Mouse (Mus musculus) c-Kit-negative CD71-positive TER-119-positive erythroid progenitor cells, embryonic 14.5 days (primary cell): Measurements from ENCODE around the gene Rpl5.
A peak's percentile ranks its signal among the peaks of the same experiment; 100 is the strongest.
"Not testable (repeated sequence)": the region's sequence is repeated elsewhere in the genome, so short reads cannot be mapped to it uniquely, and the experiment has no call there.

ENCODE experiments used
- DNase-seq: peaks from one replicate; pipeline ENCODE4 v3.0.0-alpha.2; 2013; ENCODE audit warnings: low read depth, low spot score

Gene Rpl5

DNA sequence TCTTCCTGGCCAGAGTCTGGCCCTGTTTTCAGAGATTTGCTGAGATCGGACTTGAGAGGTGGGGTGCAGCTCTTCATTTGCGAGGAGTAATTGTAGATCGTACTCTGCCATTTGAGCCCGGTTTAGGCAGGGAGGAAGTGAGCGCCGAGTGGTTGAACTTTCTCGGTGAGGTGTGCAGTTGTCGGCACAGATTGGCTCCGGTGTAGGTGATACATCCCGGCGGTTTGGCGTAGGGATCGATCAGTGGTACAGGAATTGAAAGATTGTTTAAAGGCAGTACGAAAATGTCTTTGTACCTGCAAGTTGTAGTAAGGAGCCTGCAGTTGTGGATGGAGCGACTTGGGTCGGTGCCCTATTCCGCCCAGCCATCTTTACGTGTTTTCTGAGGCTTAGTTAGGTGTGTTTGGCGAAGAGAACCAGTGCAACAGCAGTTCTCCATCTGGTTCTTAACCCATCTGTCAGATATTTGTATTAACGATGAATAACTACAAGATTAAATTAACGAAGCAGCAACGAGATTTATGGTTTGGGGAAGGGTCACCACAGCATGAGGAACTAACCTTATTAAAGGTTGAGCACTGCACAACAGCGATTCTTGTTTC lies 813 bp downstream of the Rpl5 start:
- DNase-seq, result no peak

DNA sequence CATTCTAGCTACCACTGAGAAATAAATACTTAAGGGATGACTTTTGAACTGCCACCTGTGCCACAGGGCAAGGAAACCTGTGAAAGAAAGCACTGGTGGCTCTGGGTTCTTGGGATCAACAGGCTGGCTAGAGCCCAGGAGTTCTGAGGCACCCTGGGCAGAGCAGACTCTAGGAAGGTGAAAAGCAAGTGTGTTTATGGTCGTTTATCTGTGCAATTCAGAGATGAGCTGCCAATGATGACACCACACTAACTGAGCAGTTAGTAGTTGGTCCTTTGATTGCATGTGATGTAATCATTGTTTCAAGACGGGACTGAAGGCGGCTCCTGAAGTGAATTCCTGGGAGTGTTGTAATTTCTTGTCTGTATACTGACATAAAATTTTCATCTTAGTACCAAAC lies 4.0 kb downstream of the Rpl5 start:
- no peak for DNase-seq

DNA sequence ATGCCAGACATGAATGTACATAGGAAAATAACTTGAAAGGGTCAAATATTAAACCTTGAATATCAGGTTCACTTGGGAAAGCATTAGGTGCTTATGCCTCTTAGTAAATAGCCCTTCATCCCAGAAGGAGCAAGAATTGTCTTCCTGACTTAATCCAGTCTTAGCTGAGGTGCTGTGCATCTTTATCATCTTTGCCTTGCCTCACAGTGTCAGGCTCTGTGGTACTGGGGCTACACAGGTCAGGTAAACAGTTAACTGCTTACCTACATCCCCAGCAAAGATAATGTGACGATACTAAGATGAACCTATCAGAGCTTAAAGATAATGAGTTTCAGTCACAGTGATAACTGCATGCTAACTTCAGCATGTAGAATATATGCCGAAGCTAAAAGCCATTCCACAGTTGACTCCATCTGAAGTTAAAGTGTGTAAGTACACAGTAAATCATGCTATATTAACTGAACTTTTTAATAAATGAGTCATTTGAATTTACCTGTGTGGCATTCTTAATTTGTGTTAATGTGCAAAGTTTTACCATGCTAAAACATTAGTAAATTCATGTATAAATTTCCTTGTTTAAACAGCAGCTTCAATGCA lies 8.3 kb downstream of the Rpl5 start:
- DNase-seq, result no peak

DNA sequence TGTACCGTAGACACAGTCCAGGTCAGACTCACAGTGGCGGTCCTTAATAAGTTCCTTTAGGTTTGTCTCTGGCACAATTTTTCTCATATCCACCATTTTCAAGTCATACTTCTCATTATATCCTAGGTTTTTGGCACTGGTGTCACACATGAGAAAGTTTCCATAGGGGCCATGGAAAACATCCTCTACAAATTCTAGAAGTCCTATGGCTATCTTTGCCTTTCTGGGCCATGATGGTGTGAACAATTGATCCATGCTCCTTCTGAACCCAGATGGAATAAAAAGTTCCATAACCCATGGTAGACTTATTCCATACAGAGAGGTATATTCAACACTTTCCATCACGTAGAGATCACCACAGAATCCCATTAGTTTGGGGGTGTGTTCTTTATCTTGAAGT lies 9.4 kb downstream of the Rpl5 start:
- no peak for DNase-seq

DNA sequence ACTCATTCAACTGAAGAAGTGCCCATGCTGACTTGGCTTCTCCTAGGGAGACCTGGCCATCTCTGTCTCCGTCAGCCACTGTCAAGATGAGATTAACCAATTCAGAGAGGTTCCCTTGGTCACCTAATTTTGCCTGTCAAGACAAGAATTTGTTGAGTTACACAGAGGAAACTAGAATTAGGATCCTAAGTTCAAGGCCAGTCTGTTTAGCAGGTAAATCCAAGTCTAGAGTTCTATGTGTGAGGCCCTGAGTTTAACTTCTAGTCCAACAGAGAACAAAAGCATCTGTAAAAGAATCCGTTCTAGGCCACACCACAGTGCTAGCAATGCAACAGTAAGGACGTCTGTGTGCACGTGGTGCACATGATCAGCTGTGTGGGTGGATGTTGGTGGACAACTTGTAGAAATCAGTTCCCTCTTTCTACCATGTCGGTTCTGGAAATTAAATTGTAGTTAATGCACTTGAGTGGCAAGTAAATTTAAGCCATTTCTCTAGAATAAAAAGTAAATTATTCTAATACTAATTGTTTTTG lies 9.8 kb downstream of the Rpl5 start:
- no peak for DNase-seq

DNA sequence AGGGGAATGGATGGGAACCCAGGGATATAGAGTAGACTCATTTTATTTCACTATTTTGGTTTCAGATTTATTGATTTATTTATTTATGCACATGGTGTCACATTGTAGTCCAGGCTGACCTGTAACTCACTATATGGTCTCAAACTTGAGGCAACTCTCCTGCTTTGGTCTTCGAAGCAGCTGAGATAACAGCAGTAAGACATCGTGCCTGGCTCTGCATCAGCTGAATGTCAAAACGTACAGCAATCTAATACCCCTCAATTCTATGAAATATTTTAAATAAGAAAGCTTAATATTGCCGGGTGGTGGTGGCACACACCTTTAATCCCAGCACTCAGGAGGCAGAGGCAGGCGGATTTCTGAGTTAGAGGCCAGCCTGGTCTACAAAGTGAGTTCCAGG lies 10.7 kb downstream of the Rpl5 start:
- DNase-seq, result no peak

DNA sequence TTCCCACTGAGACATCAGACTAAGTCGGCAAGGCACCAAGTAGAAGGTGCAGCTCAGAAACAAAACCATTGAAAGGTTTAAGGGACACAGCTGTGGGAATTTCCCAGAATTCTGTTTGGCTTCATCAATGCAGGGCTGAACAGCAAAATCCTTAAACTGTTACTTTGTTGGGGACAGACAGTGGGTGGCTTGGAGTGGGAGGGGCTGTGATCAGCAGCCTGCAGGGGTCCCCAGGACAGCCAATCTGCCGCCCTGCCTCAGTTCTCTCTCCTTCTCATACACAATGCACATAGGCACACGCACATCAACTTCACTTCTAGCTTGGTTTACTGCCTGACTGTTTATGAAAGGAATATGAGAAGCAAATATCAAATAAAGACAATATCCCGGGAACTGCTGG lies 15.0 kb downstream of the Rpl5 start:
- no peak for DNase-seq

DNA sequence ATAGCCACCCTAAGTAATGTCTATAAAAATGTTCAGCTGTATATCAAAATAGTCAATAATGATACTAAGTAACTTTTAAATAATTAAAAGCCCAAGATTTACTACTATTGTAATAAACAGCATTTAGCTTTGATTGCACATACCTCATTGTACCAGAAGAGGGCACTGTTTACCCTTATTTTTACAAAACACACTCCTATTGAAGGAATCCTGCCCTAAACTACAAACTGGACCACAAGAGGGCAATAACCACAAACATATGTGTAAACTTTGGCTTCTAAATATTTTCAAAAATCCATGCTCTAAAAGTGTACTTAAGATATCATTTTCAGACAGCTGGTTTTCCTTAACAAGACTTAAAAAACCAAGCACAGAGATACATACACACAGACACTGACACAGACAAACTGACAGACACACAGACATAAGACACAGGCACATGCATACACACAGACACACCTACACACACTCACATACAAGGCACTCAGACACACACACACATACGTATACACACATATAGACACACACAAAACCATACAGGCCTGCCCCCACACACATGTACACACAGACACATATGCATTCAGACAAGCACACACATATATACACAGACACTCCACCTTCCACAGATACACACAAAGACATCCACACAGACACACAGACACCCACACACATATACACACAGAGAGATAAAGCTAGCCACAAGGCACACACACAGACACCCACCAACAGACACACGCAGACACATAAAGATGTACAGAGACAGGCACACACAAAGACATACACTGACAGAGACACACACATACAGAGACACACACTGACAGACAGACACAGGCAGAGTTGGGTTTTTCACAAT lies 21.3 kb downstream of the Rpl5 start:
- DNase-seq, result peak; percentile 59

DNA sequence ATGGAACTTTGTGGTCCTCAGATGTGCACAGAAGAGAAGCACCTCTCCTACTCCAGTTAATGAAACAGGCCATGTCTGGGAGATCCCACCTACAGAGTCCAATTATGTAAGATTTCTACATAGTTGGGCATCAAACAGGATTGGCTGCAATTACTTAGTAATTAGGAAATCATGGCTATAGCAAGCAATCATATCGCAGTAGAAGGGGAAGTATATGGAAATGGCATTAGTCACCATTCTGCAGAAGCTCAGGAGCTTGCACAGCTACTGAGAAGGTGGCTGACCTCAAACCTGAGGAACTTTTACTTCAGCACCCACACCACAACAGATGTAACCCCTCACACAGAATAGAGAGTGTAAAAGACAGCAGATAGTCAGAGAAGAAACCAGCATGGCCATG lies 22.5 kb downstream of the Rpl5 start:
- DNase-seq, result no peak

DNA sequence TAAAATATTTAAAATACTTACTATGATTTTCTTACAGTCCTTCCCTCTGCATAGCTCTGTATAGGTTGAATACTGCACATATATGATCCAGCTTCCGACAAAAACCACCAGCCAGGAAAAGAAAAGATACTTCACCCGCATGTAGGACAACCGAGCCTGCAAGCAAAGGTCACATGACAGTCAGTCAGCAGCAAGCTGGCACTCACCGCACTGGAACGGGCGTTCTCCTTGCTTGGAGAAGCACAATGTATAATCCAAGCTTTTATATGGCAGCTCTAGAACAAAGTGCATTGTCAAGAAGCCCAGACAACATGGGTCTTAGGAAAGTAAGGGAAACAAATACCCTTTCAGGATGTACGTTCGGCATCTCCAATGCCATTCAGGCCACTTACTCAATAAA lies 24.3 kb downstream of the Rpl5 start:
- no peak for DNase-seq

DNA sequence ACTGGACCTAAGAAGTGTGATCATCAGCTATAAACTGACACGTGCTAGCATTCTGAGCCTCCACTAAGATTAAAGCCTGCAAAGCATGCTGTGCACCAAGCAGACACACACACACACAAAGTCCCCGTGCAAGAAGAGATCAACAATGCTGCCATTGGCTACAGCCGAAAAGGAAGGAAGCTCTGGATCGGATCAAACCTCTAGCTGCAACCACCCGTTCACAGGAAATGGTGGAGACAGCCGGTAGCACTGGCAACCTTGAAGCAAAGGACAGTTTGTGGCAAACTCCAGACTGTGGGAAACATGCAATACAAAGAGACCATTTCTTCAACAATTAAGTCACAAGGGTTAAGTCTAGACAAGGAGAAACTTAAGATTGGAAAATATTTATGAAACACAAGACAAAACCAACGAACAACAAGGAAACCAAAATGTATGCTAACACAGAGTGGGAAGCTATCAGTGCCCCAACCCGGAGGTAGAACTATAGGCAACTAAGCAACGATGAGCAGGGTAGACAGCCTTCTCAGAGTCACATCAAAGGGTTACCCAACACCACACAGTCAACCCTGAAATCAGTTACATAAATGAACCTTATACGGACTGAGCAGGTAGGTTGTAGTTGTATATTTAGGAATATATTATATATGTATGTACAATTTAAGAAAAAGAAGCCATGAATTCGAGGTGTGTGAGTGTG lies 26.4 kb downstream of the Rpl5 start:
- DNase-seq, result no peak

DNA sequence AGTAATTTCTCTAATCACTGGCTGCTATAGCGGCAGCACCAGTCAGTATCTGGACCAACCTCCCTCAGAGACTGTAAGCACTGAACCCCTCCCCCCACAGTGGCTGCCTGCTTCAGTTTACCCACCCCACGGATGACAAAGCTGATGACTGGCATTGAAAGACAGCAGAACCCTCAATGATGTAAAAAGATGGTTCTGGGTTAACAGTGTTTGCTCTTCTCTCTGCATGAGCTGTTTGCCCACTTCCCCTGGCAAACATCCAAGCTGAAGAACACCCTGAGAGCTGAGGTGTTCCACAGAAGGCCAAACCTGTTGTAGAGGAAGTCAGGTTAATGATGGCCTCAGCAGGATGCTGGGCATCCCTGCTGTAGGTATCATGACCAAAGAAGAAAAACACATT lies 32.3 kb downstream of the Rpl5 start:
- DNase-seq, result no peak

DNA sequence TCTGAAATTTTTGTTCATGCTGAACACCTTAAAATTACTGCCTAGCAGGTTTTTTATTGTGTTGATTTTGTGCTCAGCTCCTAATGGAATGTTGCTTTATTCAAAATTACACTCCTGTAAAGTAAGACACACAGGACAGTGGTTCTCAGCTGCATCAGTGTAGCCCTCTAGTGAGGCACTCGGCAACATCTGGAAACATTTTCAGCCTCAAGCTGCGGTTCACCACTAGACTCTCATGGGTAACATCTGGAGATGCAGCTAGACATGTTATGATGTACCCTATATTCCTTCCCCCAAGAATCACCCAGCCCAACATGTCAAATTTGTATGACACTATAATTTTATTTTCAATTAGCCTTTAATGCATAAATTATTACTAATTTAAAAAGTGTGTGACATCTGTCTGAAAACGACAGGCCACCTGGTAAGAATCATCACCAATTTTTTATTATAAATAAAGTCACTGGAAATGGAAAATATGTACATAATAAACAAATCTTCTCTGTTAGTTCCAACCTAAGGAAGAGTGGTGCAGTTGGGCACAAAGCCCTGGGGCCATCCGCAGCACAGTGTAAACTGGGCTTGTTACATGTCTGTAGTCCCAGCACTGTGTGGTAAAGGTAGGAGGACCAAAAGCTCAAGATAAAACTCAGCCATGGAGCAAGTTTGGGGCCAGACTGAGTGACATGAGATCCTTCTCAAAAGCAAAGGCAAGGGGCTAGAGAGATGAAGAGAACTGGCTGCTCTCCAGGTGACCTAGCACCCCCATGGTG lies 33.1 kb downstream of the Rpl5 start:
- no peak for DNase-seq

DNA sequence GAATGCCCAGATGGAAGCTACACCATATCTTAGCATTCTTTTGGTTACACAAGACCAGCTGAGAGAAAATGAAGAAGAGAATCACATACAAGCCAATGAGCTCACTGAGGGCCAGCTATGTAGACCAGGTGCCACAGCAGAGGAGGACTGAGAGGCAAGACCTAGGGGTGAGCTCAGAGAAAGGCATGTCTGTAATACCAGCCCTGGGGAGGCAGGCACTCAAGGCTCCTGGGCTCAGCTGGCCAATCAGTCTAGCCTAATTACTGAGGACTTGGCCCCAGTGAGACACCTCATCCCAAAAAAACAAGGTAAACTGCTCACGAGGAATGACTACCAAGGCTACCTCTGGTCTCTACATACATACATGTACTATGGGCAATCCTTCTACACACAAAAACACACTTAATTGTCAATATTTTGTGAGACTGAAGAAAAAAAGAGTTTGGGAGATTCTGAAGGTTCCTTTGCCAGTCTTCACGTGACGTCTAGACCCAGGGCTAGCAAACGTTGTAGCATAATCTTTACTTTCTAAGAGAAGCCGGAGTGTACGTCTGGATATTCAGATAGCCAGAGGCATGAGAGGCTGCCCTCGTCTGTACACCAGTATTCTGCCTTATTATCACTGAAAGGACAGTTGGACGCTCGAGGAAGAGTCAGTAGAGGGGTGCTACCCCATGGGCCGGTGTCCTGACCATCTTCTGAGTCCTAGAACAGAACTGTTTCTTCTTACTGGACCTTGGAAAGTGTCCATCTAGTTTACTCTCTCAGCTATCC lies 34.7 kb downstream of the Rpl5 start:
- no peak for DNase-seq

DNA sequence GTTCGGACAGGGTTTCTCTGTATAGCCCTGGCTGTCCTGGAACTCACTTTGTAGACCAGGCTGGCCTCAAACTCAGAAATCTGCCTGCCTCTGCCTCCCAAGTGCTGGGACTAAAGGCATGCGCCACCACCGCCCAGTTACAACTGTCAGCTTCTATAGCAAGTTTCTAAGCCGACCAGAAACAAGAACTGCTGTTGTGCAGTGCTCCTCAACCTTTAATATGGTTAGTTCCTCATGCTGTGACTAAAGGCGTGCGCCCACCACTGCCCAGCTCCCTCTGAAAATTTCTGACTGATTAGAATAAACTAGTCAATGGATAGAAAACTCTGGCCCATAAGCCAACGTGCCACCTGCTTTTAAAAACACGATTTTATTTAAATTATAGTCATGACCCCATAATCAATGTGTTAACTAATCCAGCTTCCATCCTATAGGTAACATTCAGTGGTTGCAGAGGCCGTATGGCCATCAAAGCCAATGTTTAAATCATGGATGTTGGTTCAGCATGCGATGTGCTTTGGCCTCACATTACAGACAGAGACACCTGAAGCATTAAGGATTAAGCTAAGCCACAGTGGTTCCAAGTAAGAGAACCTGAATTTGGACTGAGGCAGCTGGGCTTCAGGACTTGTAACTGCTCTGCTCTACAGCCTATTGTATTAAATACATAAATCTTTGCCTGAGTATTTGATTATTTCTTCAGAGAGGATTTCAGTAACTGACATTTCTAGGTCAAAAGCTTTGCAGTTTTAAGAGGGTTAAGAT lies 36.5 kb downstream of the Rpl5 start:
- no peak for DNase-seq

DNA sequence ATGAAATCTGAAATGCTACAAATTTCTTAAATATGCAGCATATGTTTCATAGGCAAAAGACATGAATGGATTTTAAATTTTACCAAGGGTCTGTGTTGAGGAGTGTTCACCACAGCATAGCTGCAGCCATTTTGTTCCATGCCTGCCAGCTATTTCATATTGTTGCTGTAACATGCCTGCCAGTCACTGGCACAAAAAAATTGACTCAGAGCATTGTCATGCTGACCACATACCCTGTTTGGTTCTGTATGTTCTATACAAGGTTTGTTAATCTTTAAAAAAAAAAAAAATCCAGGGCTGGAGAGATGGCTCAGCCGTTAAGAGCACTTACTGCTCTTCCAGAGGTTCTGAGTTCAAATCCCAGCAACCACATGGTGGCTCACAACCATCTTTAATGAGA lies 38.2 kb downstream of the Rpl5 start:
- not testable (repeated sequence) for DNase-seq

DNA sequence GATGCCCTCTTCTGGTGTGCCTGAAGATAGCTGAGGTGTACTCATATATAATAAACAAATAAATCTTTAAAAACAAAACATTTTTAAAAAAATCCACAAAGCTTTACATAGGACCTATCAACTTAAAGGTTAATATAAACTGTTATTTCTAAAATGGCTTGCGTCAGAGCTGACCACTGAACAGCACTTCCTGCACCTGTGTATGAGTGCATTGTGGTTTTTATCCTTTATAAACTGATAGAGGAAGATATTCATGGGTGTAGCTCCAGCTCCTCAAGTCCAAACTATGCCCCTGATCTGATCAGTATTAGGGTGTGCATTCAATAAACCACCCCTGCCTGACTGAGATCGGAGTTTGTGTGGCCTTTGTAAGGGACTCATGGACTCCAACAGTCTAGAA lies 38.6 kb downstream of the Rpl5 start:
- DNase-seq, result no peak

DNA sequence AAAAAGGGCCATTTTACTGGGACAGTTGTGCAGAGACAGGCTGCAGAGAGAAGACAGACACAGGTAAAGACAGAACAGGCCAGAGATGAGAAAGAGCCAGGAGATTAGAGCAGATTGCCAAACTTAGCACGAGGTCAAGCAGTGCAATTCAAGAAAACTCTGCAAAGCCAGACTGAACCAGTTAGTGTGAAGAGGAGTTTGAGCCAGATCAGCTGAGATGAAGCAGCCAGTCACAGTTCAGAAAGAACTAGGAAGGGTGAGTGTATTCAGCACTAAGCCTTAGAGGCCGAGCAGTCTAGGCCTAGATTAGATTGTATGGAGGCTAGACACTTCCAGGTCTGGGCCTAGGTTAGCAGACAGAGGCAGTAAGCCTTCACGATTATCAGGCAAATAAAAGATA lies 39.4 kb downstream of the Rpl5 start:
- DNase-seq, result no peak

DNA sequence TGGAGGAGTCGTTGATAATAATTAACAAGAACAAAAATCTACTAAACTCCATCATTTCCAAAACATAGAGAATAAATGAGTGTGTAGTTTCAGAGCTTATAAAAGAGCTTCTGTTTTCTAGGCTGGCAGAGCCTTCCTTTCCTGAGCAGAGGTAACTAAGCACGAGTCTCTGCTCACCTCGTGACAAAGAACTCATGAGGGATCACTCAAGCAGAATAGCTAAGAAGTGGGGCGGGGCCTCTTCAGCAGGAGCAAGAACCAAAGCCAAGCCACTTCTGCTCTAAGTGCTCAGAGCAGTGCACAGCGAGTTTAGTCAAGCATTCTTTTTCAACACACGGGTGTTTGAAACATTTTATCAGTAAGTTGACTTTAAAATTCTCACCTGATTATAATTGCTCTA lies 40.9 kb downstream of the Rpl5 start:
- no peak for DNase-seq

DNA sequence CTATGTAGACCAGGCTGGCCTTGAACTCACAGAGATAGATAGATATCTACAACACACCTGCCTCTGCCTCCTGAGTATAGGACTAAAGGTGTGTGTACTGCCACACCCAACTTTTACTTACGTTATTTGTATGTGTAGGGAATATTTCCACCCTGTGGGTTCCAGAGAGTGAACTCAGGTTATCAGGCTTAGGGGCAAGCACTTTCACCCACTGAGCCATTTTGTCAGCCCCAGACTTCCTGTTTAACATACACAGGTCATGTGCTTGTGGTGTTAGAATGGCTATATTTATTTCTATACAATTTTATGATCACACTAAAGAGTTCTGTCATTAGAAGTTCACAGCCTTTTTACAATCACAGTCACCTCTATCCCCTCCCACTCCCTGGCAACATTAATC lies 42.6 kb downstream of the Rpl5 start:
- no peak for DNase-seq
